21 mouse cellular contexts compared by ENCODE assay signal in the genomic region with DNA sequence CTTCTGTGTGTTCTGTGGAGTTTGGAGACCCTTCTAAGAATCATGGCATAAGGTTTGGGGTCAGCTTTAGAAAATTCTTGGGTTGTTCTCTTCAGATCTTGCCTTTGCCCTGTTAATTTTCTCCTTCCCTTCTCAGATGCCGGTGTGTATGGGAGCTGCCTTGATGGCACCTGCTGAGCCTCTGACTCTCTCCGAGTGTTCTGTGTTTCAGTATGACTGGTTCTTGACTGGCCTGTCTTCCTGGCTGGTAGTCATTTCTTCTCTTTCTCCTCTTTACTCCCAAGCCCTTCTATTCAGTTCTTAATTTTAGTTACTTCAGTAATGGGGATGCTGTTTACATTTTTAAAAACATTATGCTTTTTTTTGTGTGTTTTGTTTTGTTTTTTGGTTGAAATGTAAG.
"Had no signal": no experiment of that assay in that cellular context is flagged by ENCODE, and none has a peak within 500 bp of the region (broad histone marks: within the 10 kb centered on the region; RNA-seq: fewer than 3 reads in every experiment).

No protein-coding gene starts in this region.

- H3K9ac ChIP-seq: kidney, embryonic 15.5 days; limb, embryonic 15.5 days; liver, embryonic 14.5 days; liver, postnatal 0 days; lung, embryonic 14.5 days; midbrain, embryonic 12.5 days; midbrain, embryonic 15.5 days; neural tube, embryonic 12.5 days; stomach, embryonic 15.5 days had no signal

- ATAC-seq: liver, postnatal 0 days; lung, postnatal 0 days; midbrain, embryonic 15.5 days had no signal

- H3K4me2 ChIP-seq: kidney, embryonic 15.5 days; limb, embryonic 15.5 days; liver, embryonic 11.5 days; lung, embryonic 14.5 days; midbrain, embryonic 12.5 days; midbrain, embryonic 15.5 days; neural tube, embryonic 12.5 days; stomach, embryonic 15.5 days had no signal

- H3K36me3 ChIP-seq: limb, embryonic 15.5 days; midbrain, embryonic 12.5 days; midbrain, embryonic 15.5 days; stomach, embryonic 15.5 days had no signal

- H3K4me3 ChIP-seq: kidney, embryonic 15.5 days; limb, embryonic 15.5 days; midbrain, embryonic 12.5 days; midbrain, embryonic 15.5 days; neural tube, embryonic 12.5 days; stomach, embryonic 15.5 days had no signal

- DNase-seq: kidney, adult 11 months; kidney, adult 8-10 months; kidney, postnatal 14 days; kidney, postnatal 4 days; left cerebral cortex, postnatal 4 days; liver, postnatal 0 days; lung, embryonic 14.5 days; retina, postnatal 1 day; right cerebral cortex, postnatal 25 days; spleen, adult 18-20 months; thymus, postnatal 25 days had no signal

- H3K27ac ChIP-seq: kidney, embryonic 15.5 days; limb, embryonic 15.5 days; liver, embryonic 14.5 days; macrophage; midbrain, embryonic 12.5 days; midbrain, embryonic 15.5 days; neural tube, embryonic 12.5 days; stomach, embryonic 15.5 days had no signal

- H3K9me3 ChIP-seq: kidney, embryonic 15.5 days; limb, embryonic 15.5 days; midbrain, embryonic 12.5 days; midbrain, embryonic 15.5 days; neural tube, embryonic 12.5 days; stomach, embryonic 15.5 days had no signal

- H3K27me3 ChIP-seq: kidney, embryonic 15.5 days; limb, embryonic 15.5 days; midbrain, embryonic 12.5 days; midbrain, embryonic 15.5 days; neural tube, embryonic 12.5 days; stomach, embryonic 15.5 days had no signal
